Mouse (Mus musculus) lung, postnatal 0 days (tissue): Measurements from ENCODE around the gene Rab3gap2. TPM values are rescaled to one million over a fixed set of nuclear protein-coding genes. Genes with fewer than 3 reads are reported as not detected.
"Not testable (repeated sequence)": the region's sequence is repeated elsewhere in the genome, so short reads cannot be mapped to it uniquely, and the experiment has no call there.

Experiments
- ATAC-seq: fragments of 200-750 bp; cut with Nextera tagmentation; 2 replicates; pipeline ENCODE4 v1.8.0; 2017; ENCODE audit warnings: moderate library complexity
- DNase-seq: peaks from one replicate; pipeline ENCODE4 v3.0.0-alpha.2; 2016; ENCODE audit warnings: low spot score
- H3K27ac ChIP-seq: fragments of 300-500 bp; sonication (generic); 2 replicates; pipeline ENCODE4 v1.5.1; 2014; ENCODE audit warnings: antibody characterized with exemption, mild to moderate bottlenecking, low read length, mixed read lengths
- H3K27me3 ChIP-seq: fragments of 300-500 bp; sonication (generic); replicated peaks from 2 replicates; pipeline ENCODE4 v1.6.1; 2014; ENCODE audit warnings: low read length, mixed read lengths; ENCODE audit not compliant: insufficient read depth
- H3K36me3 ChIP-seq: fragments of 300-500 bp; sonication (generic); 2 replicates; pipeline ENCODE4 v1.6.1; 2014; ENCODE audit warnings: low read length, mixed read lengths; ENCODE audit not compliant: insufficient read depth
- H3K4me1 ChIP-seq: fragments of 300-500 bp; sonication (generic); 2 replicates; pipeline ENCODE4 v1.6.1; 2014; ENCODE audit warnings: antibody characterized with exemption, low read depth, low read length, mixed read lengths; ENCODE audit not compliant: insufficient read depth
- H3K4me2 ChIP-seq: fragments of 300-500 bp; sonication (generic); replicated peaks from 2 replicates; pipeline ENCODE4 v1.6.1; 2014; ENCODE audit warnings: low read depth, mild to moderate bottlenecking, low read length, moderate library complexity, mixed read lengths
- H3K4me3 ChIP-seq: fragments of 300-500 bp; sonication (generic); 2 replicates; pipeline ENCODE4 v1.5.1; 2014; ENCODE audit warnings: low read depth, low read length
- H3K9ac ChIP-seq: fragments of 300-500 bp; sonication (generic); replicated peaks from 2 replicates; pipeline ENCODE4 v1.6.1; 2014; ENCODE audit warnings: low read depth, mild to moderate bottlenecking
- H3K9me3 ChIP-seq: fragments of 300-500 bp; sonication (generic); 2 replicates; pipeline ENCODE4 v1.6.1; 2016; ENCODE audit warnings: low read length, mixed read lengths
- CTCF ChIP-seq: IDR thresholded peaks from 2 replicates; pipeline ENCODE4 v1.5.1; 2016; ENCODE audit warnings: antibody characterized with exemption, mild to moderate bottlenecking
- EP300 ChIP-seq: IDR thresholded peaks from 2 replicates; pipeline ENCODE4 v1.6.1; 2016; ENCODE audit warnings: antibody characterized with exemption, mild to moderate bottlenecking, control low read depth
- WGBS: fragments of 180-500 bp; shearing (Covaris S2); extraction: QIAGEN DNeasy Blood & Tissue Kit; methylation state at CpG from one replicate; pipeline ENCODE4 v1.1.7; 2014; 5-methylcytosine and 5-hydroxymethylcytosine counted together
- polyA plus RNA-seq: library from polyadenylated mRNA; unstranded; fragments of >200 nt; fragmentation: Nextera tagmentation; extraction: Ambion mirVana; gene quantifications from 2 replicates; pipeline ENCODE4 v1.2.1, GENCODE M21; 2015

Gene Rab3gap2
- polyA plus RNA-seq, 1 experiment from 2014 or later, result 14.5 TPM

DNA sequence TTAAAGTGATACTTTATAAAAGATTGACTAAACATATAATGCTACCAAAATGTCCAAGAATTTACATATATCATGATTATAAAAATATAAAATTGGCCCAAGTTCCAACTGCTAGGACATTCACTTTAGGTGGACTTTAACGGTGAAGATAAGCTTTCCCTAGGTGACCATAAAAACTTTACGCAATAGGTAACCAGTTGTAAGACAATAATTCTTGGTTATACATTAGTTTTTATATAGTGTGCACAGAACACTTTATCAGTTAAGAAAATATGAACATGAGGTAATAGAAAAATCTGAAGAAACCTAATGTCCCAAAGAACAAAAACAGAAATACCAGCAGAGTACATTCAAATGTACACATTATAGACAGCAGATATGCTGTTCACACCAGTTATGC lies 104.4 kb downstream of the Rab3gap2 start:
- no peak for ATAC-seq
- 92% methylated on average over 2 of the region's 2 CpGs for WGBS
- H3K9me3 ChIP-seq, result no peaks in the 10 kb centered on the region
- H3K36me3 ChIP-seq, result peaks cover 9% of the 10 kb centered on the region
- no peaks in the 10 kb centered on the region for H3K27me3 ChIP-seq
- no peaks in the 10 kb centered on the region for H3K4me1 ChIP-seq
- no peak overlapping the region for H3K4me3 ChIP-seq
- no peak overlapping the region for H3K27ac ChIP-seq
- TF ChIP-seq CTCF (no peak), EP300 (no peak)
- DNase-seq, result no peak
- H3K4me2 ChIP-seq, result no peak overlapping the region
- no peak overlapping the region for H3K9ac ChIP-seq

- Histone ChIP-seq H3K9me3 (no peaks in the 10 kb centered on the region), H3K4me1 (no peaks in the 10 kb centered on the region), H3K9ac (no peak overlapping the region), H3K27ac (peak overlapping the region; percentile 35; the same call in 1 of the 2 replicates), H3K36me3 (peaks cover 11% of the 10 kb centered on the region), H3K27me3 (no peaks in the 10 kb centered on the region), H3K4me3 (no peak overlapping the region), H3K4me2 (no peak overlapping the region)
- TF ChIP-seq EP300 (no peak), CTCF (no peak)
- peak; percentile 60 for DNase-seq
- WGBS, result 43% methylated on average over 4 of the region's 4 CpGs
- ATAC-seq, result peak; percentile 83
Observed at GRCm38 (mm10) chr1:185308908-185309307, 105.0 kb downstream of the Rab3gap2 start.

DNA sequence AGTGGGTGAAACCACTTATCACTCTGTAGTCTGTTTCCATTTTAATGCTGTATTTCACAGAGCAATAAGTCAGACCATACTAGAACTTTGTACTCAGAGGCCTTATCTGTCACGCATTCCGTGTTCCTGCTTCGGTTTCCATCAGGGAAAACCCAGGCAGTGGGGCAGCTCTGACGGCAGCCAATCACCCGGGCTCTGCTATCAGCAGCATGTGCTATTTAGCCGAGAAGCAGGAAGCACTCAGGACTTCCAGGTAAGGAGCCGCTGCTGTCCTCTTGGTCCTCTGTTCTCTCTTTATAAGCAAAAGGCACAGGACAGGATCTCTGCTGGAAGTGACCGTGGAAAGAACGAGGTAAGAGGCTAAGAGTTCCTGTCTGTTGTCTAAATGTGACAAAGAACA lies 108.0 kb downstream of the Rab3gap2 start:
- DNase-seq, result no peak
- no peaks in the 10 kb centered on the region for H3K27me3 ChIP-seq
- no peak for ATAC-seq
- 66% methylated on average over 9 of the region's 9 CpGs for WGBS
- no peak overlapping the region for H3K4me3 ChIP-seq
- H3K36me3 ChIP-seq, result peaks cover 19% of the 10 kb centered on the region
- no peaks in the 10 kb centered on the region for H3K9me3 ChIP-seq
- H3K9ac ChIP-seq, result no peak overlapping the region
- no peak overlapping the region for H3K4me2 ChIP-seq
- no peak for TF ChIP-seq CTCF
- TF ChIP-seq EP300, result no peak
- no peaks in the 10 kb centered on the region for H3K4me1 ChIP-seq
- H3K27ac ChIP-seq, result no peak overlapping the region

DNA sequence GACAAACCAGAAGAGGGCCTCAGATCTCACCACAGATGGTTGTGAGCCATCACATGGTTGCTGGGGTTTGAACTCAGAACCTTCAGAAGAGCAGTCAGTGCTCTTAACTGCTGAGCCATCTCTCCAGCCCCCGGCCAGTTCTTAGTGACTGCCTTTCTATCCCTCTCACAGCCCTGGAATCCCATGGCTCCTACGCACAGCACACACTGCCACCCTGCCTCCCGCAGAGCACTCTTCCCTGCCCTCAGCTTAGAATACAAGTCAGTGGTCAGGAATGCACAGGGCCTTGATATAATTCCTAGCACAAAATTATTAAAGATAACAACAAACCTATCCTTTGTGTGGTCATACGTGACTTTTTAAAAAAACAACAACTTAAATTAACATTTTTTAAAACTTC lies 110.6 kb downstream of the Rab3gap2 start:
- Histone ChIP-seq H3K27me3 (no peaks in the 10 kb centered on the region), H3K9me3 (no peaks in the 10 kb centered on the region), H3K36me3 (peaks cover 28% of the 10 kb centered on the region), H3K9ac (no peak overlapping the region), H3K4me3 (no peak overlapping the region), H3K4me2 (no peak overlapping the region), H3K4me1 (no peaks in the 10 kb centered on the region), H3K27ac (no peak overlapping the region)
- TF ChIP-seq EP300 (no peak), CTCF (no peak)
- WGBS, result 89% methylated on average over 4 of the region's 4 CpGs
- DNase-seq (no peak), ATAC-seq (no peak)

DNA sequence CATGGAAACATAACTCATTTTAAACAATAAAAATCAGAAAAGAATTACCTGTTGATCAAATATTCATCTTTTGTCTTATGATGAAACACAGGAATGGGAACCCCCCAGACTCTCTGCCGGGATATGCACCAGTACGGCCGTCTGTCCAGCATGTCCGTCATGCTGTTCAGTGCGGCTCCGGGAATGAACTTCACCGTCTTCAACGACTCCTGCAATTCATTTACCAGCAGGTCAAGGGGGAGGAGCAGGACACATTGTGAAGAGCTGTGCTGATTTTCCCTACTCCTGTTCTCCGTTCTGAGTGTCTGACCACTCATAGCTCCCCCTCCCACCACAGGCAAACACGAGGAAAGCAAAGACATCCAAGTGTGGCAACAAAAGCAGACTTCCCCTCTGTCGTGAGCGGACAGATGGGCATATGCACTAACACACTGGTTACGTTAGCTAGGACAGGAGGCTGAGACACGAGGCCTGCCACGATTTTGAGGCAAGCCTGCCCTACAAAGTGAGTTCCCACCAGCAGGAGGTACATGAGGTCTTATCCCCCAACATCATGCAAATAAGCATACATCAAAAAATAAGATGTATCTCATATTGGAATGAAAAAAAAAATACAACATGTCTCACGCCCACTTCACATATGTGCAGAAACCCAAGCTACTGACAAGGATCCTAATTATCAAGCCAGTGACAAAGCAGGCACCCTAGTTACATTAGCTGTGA lies 112.1 kb downstream of the Rab3gap2 start:
- Histone ChIP-seq H3K4me2 (no peak overlapping the region), H3K27me3 (no peaks in the 10 kb centered on the region), H3K4me1 (no peaks in the 10 kb centered on the region), H3K27ac (no peak overlapping the region), H3K36me3 (peaks cover 40% of the 10 kb centered on the region), H3K9ac (no peak overlapping the region), H3K9me3 (no peaks in the 10 kb centered on the region), H3K4me3 (no peak overlapping the region)
- no peak for ATAC-seq
- no peak for DNase-seq
- WGBS, result 71% methylated on average over 16 of the region's 16 CpGs
- TF ChIP-seq CTCF (no peak), EP300 (no peak)

DNA sequence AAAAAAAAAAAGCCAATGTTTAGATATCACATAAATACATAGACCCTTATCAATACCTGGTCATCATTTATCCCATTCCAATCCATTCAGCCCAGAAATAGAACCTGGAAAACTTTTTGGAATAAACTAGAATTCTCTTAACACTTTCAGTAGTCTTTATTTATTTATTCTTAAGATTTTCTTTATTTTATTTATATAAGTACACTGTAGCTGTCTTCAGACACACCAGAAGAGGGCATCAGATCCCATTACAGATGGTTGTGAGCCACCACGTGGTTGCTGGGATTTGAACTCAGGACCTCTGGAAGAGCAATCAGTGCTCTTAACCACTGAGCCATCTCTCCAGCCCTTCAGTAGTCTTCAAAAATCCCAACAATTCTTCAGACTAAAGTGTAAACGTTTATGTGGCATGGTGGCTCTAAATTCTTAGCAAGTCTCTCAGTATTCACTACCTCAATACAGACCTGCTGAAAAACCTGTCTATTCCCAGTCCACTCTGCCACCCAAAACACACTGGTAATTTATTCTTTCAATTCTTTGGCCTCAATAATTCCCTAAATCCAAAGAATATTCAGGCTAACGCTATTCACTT lies 123.9 kb downstream of the Rab3gap2 start:
- ATAC-seq, H3K27me3 ChIP-seq, H3K4me3 ChIP-seq, H3K27ac ChIP-seq, H3K9ac ChIP-seq, H3K4me1 ChIP-seq, H3K9me3 ChIP-seq, DNase-seq: not testable (repeated sequence)
- Histone ChIP-seq H3K36me3 (peaks cover 21% of the 10 kb centered on the region; the same call in 1 of the 2 replicates), H3K4me2 (peak overlapping the region; percentile 77; the same call in 1 of the 2 replicates)
- WGBS, result 45% methylated on average over 3 of the region's 3 CpGs
